Mouse (Mus musculus) forebrain, embryonic 10.5 days (tissue): ENCODE results near the gene Pcsk7. TPM values are rescaled to one million over a fixed set of nuclear protein-coding genes. Genes with fewer than 3 reads are reported as not detected.

Source experiments
- DNase-seq: peaks from one replicate; pipeline ENCODE4 v3.0.0-alpha.2; 2017; ENCODE audit warnings: low spot score; ENCODE audit errors: extremely low spot score
- H3K27ac ChIP-seq: fragments of 300-500 bp; sonication (generic); 2 replicates; pipeline ENCODE4 v1.5.1; 2016; ENCODE audit warnings: mild to moderate bottlenecking
- H3K27me3 ChIP-seq: fragments of 300-500 bp; sonication (generic); 2 replicates; pipeline ENCODE4 v1.6.1; 2016; ENCODE audit warnings: mild to moderate bottlenecking; ENCODE audit not compliant: poor library complexity, severe bottlenecking
- H3K36me3 ChIP-seq: fragments of 300-500 bp; sonication (generic); replicated peaks from 2 replicates; pipeline ENCODE4 v1.6.1; 2016; ENCODE audit warnings: mild to moderate bottlenecking, moderate library complexity
- H3K4me1 ChIP-seq: fragments of 300-500 bp; sonication (generic); 2 replicates; pipeline ENCODE4 v1.6.1; 2016
- H3K4me3 ChIP-seq: fragments of 300-500 bp; sonication (generic); 2 replicates; pipeline ENCODE4 v1.5.1; 2016; ENCODE audit warnings: mild to moderate bottlenecking, moderate library complexity
- H3K9me3 ChIP-seq: fragments of 300-500 bp; sonication (generic); 2 replicates; pipeline ENCODE4 v1.6.1; 2016; ENCODE audit warnings: mild to moderate bottlenecking, moderate library complexity
- WGBS: fragments of 180-500 bp; shearing (Covaris S2); methylation state at CpG from one replicate; pipeline ENCODE4 v1.1.7; 2016; 5-methylcytosine and 5-hydroxymethylcytosine counted together
- microRNA-seq: library from miRNA; unstranded; fragments of <30 nt; microRNA quantifications from one replicate; pipeline ENCODE4, GENCODE M21; 2017
- polyA plus RNA-seq: library from polyadenylated mRNA; unstranded; fragments of >200 nt; fragmentation: Nextera tagmentation; extraction: Ambion mirVana; gene quantifications from 2 replicates; pipeline ENCODE4 v1.2.1, GENCODE M21; 2016

Pcsk7 gene
- polyA plus RNA-seq, 1 experiment from 2014 or later, result 17.8 TPM

DNA sequence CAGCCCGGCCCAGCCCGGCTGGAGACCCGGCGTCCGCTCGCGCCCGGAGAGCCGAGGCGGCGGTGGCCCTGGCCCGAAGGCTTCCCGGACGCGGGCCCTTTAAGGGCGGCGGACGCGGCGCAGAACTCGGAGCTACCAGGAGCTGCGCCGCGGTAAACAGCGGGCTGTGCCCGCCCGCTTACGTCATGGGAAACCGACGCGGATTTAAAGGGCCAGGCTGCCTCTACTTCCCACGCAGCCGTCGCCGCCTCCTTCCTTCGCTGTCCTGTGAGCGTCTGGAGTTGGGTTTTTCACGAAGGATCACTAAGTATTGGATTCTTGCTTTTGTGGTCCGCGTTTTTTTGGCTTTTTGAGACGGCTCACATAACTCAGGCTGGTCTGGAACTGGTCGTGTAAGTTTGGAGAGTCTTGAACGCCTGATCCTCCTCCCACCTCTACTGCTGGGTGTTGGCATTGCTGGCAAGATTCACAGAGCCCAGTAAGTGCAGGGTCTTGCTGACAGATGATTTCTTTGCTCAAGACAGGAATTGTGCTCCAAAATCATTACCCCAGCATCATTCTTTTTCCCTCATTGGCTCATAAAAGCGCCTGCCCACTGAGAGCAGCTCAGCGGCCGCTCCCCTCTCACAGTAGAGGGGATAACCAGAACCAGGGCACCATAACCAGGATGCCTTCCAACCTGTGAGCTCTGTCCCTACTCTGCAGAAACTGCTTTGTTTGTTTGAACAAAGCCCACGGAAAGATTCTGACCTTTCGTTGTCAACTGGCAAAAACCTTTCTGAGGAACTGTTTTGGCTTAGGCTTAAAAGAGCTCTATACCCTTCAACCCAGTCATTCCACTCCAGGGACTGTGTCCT is 49.0 kb downstream of the Pcsk7 start, which contains the start of gene Sidt2:
TSS of gene Sidt2 (minus strand) at position 152 of the 857 bp plus-strand sequence.
- under 1% methylated on average over 48 of the region's 48 CpGs for WGBS
- H3K9me3 ChIP-seq, result no peaks in the 10 kb centered on the region
- no peaks in the 10 kb centered on the region for H3K27me3 ChIP-seq
- peak; percentile 82 for DNase-seq
- H3K36me3 ChIP-seq, result peaks cover 22% of the 10 kb centered on the region
- H3K4me1 ChIP-seq, result peaks cover 47% of the 10 kb centered on the region
- H3K4me3 ChIP-seq, result peak within 1 kb of the TSS; percentile 71
- H3K27ac ChIP-seq, result peak within 1 kb of the TSS; percentile 90

DNA sequence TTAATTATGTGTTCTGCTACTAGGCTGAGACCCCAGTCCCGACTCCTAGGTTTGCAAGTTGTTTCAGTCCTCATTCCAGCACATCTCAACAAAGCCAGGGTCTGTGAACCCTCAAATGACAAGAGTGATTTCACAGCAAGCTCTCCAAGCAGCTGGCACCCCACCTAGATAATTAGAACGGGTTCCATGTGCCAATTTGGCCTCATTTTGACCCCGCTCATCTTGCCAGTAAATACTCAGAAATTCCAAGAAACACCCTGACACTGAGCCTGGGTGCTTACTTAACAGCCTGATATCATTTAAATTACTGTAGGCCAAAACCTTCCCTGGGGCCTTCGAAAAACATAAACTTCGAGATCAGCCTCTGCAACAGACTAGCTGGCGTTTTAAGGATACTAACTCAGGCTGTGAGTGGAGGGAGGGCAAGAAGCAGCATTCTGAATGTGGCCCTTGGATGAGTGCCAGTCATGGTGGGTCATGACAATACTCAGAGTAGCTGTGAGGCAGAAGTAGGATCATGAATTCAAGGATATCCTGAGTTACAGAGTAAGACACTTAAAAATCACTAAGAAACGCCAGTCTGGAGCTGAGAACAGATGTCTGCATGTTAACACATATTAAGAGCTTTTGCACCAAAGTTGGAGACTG is 51.9 kb downstream of the Pcsk7 start:
- DNase-seq, result no peak
- peaks cover 44% of the 10 kb centered on the region for H3K4me1 ChIP-seq
- 76% methylated on average over 7 of the region's 7 CpGs for WGBS
- no peak overlapping the region for H3K27ac ChIP-seq
- no peak overlapping the region for H3K4me3 ChIP-seq
- H3K27me3 ChIP-seq, result no peaks in the 10 kb centered on the region
- H3K9me3 ChIP-seq, result no peaks in the 10 kb centered on the region
- peaks cover 35% of the 10 kb centered on the region for H3K36me3 ChIP-seq

DNA sequence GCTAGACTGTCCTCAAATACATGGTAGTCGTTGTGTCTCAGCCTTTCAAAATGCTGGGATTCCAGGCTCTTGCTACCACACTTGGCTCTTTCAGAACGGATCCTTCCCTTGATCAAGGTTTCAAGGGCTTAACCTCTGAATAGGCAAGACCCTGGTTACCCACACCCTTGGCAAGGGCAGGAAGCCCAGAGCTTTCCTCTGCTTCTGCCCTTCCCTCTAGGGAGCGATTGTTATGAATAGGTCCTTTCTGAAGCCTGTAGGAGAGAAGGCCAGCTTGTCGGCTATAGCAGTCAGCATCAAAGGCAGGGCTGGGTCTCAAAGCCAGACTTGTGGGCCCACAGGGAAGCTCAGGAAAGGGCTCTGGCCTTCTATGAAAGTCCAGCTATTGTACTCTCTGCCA is 52.6 kb downstream of the Pcsk7 start:
- Histone ChIP-seq H3K36me3 (peaks cover 42% of the 10 kb centered on the region), H3K4me3 (no peak overlapping the region), H3K4me1 (peaks cover 37% of the 10 kb centered on the region), H3K9me3 (no peaks in the 10 kb centered on the region), H3K27me3 (no peaks in the 10 kb centered on the region), H3K27ac (no peak overlapping the region)
- WGBS, result 52% methylated on average over 4 of the region's 4 CpGs
- no peak for DNase-seq

DNA sequence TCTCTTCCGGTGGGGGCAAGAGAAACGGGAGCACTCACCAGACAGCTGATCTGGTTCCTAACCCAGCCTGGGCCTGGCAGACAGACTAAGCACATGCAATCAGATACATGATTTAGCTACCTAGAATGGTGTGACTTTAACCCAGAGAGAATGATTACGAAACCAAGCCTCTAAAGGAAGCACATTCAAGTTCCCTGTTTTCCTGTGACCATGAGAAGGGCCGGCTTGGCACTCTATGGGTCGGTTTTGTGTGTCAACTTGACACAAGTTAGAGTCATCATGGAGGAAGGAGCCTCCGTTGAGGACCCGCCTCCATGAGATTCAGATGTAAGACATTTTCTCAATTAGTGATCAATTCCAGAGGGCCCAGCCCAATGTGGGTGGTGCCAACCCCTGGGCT is 53.4 kb downstream of the Pcsk7 start:
- Histone ChIP-seq H3K4me1 (peaks cover 29% of the 10 kb centered on the region), H3K27ac (no peak overlapping the region), H3K4me3 (no peak overlapping the region), H3K9me3 (no peaks in the 10 kb centered on the region), H3K36me3 (peaks cover 50% of the 10 kb centered on the region), H3K27me3 (no peaks in the 10 kb centered on the region)
- 86% methylated on average over 7 of the region's 7 CpGs for WGBS
- no peak for DNase-seq

DNA sequence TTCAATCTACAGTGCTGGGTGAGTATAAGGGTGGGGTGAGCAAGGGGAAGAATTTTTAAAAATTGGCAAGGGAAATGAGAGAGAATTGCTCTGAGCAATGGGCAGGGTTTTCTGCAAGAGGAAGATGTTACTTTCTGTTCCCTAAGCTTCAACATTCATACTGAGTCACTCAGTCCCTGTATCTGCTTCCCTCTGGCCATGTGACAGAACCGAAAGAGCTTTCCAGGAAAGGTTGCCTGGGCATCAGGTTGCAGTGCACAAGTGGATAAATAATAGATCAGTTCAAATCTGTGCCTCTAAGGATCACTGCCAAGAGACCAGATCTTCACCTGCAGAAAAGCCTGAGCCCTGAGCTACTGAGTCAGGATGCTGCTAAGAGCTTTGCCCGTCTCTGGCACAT is 55.6 kb downstream of the Pcsk7 start:
- 89% methylated on average over 2 of the region's 2 CpGs for WGBS

DNA sequence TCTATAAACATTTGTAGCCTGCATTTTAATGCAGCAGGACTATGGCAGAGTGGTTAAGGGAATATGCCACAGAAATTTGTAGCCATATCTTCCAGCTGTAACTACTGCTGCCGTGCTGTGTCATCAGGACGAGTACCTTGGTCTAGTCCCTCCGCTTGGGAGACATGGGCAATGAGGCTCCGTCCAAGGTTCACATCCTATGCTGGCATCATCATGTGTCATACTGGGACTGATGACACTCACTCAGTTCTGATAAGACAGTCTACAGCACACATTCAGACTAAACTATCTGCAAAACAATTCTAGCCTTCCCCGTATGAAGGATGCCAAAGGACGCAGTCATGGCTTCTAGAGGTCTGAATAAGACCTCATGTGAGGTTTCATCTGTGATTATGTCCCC is 57.3 kb downstream of the Pcsk7 start:
- Histone ChIP-seq H3K36me3 (peaks cover 89% of the 10 kb centered on the region), H3K9me3 (no peaks in the 10 kb centered on the region), H3K4me3 (no peak overlapping the region), H3K4me1 (0 out of 2 replicates have a peak, but pooled peaks cover 4% of the 10 kb centered on the region), H3K27ac (no peak overlapping the region), H3K27me3 (no peaks in the 10 kb centered on the region)
- WGBS, result 94% methylated on average over 6 of the region's 6 CpGs
- no peak for DNase-seq

More for the DNA sequence above, 55.6 kb downstream of the Pcsk7 start:
- DNase-seq, result no peak
- Histone ChIP-seq H3K4me3 (no peak overlapping the region), H3K4me1 (peaks cover 13% of the 10 kb centered on the region), H3K36me3 (peaks cover 72% of the 10 kb centered on the region), H3K9me3 (no peaks in the 10 kb centered on the region), H3K27ac (no peak overlapping the region), H3K27me3 (no peaks in the 10 kb centered on the region)

DNA sequence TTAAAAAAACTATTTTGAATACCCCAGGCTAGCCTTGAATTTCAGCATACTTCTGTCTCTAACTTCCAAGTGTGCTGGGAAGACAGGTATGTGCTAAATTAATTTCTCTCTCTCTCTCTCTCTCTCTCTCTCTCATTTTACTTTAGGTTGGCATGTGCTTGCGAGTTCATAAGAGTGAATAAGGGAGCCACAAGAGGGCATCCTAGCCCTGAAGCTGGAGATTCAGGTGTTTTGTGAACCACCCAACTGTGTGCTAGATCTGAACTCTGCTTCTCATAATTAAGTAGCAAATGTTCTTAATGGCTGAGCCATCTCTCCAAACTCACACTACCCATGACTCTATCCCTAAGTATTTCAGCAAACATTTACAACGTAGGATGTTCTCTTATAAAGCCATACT is 70.6 kb downstream of the Pcsk7 start:
- 92% methylated on average over 2 of the region's 2 CpGs for WGBS
- Histone ChIP-seq H3K4me3 (no peak overlapping the region), H3K36me3 (peaks cover 79% of the 10 kb centered on the region)

More for the DNA sequence above, 70.6 kb downstream of the Pcsk7 start:
- no peaks in the 10 kb centered on the region for H3K27me3 ChIP-seq
- no peaks in the 10 kb centered on the region for H3K9me3 ChIP-seq
- no peak for DNase-seq
- no peak overlapping the region for H3K27ac ChIP-seq
- H3K4me1 ChIP-seq, result peaks cover 11% of the 10 kb centered on the region

Small RNA genes within 50 kb of the gene (microRNA-seq; reads per million reads assigned to microRNA genes)
- not detected for gene Mir7087

Other genes with a start within 250 kb of the Pcsk7 start
- 19.3 and 20.4 TPM in 2 replicates for gene Cep164, start 77.8 kb upstream of the Pcsk7 start, polyA plus RNA-seq
- gene Bace1, start 67.9 kb upstream of the Pcsk7 start, polyA plus RNA-seq, result 18.5 and 20.7 TPM in 2 replicates
- gene Rnf214, start 414 bp downstream of the Pcsk7 start, polyA plus RNA-seq, result 57.9 and 65.5 TPM in 2 replicates
- gene Tagln, start 29.6 kb downstream of the Pcsk7 start, polyA plus RNA-seq, result 18.6 and 20.7 TPM in 2 replicates
- gene Sidt2, start 48.8 kb downstream of the Pcsk7 start, polyA plus RNA-seq, result 23.8 and 24.6 TPM in 2 replicates
- 279 and 288 TPM in 2 replicates for gene Pafah1b2, start 106.2 kb downstream of the Pcsk7 start, polyA plus RNA-seq
- 4.4 and 5.6 TPM in 2 replicates for gene Sik3, start 106.3 kb downstream of the Pcsk7 start, polyA plus RNA-seq